Mouse (Mus musculus): Measurements from ENCODE around the gene Ogn. TPM values are rescaled to one million over a fixed set of nuclear protein-coding genes. Genes with fewer than 3 reads are reported as not detected.
A peak's percentile ranks its signal among the peaks of the same experiment; 100 is the strongest.

The Ogn gene
- polyA plus RNA-seq, 1 experiment from 2014 or later: 17.1 TPM

DNA sequence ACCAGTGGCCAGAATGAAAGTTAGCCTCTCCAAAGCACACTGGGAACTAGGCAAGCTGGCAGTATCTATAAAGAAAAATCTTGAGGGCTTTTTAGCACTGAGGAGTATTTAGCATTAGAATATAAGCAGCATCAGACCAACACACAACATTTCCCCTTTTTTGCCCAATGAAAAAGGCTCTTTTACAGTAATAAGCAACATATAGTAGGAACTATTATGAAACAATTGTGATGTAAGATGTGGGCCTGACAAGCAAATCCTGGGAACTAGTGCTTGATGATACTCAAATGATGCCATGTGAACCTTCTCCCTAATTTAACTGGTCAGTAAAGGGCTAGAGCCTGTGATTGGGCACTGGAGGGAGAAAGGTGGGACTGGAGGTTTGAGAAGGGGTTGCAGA lies 20.3 kb downstream of the Ogn start:
- no peak for DNase-seq (ENCODE audit: low spot score)
- ATAC-seq (replicated peaks; ENCODE audit: insufficient number of reproducible peaks, low FRiP score, low TSS enrichment, low read depth): no peak
- Histone ChIP-seq H3K27me3 (ENCODE audit: control insufficient read depth, insufficient read depth, low read length) (no peaks in the 10 kb centered on the region), H3K9ac (replicated peaks; ENCODE audit: low read length) (no peak overlapping the region), H3K4me1 (ENCODE audit: control insufficient read depth, insufficient read depth, low read length) (no peaks in the 10 kb centered on the region), H3K27ac (replicated peaks; ENCODE audit: low read depth, low read length) (no peak overlapping the region), H3K36me3 (replicated peaks; ENCODE audit: control insufficient read depth, insufficient read depth, low read depth, low read length) (no peaks in the 10 kb centered on the region), H3K4me3 (ENCODE audit: low read depth, low read length) (no peak overlapping the region), H3K9me3 (replicated peaks; ENCODE audit: control insufficient read depth, low read length) (no peaks in the 10 kb centered on the region), H3K4me2 (ENCODE audit: low read depth, low read length) (no peak overlapping the region)

- H3K9ac ChIP-seq (replicated peaks; ENCODE audit: low read length): no peak overlapping the region
- no peak overlapping the region for H3K27ac ChIP-seq (replicated peaks; ENCODE audit: low read depth, low read length)
- no peak overlapping the region for H3K4me2 ChIP-seq (ENCODE audit: low read depth, low read length)
- DNase-seq (ENCODE audit: low spot score) (no peak), ATAC-seq (replicated peaks; ENCODE audit: insufficient number of reproducible peaks, low FRiP score, low TSS enrichment, low read depth) (no peak)
- WGBS: 79% methylated on average over 2 of the region's 2 CpGs
- H3K9me3 ChIP-seq (replicated peaks; ENCODE audit: control insufficient read depth, low read length): no peaks in the 10 kb centered on the region
- no peak overlapping the region for H3K4me3 ChIP-seq (ENCODE audit: low read depth, low read length)
- H3K4me1 ChIP-seq (ENCODE audit: control insufficient read depth, insufficient read depth, low read length): no peaks in the 10 kb centered on the region
- H3K27me3 ChIP-seq (ENCODE audit: control insufficient read depth, insufficient read depth, low read length): no peaks in the 10 kb centered on the region
- H3K36me3 ChIP-seq (replicated peaks; ENCODE audit: control insufficient read depth, insufficient read depth, low read depth, low read length): no peaks in the 10 kb centered on the region
Measured at GRCm38 (mm10) chr13:49629076-49629475, 21.2 kb downstream of the Ogn start.

GRCm38 (mm10) chr13:49639965-49640364 lies 32.1 kb downstream of the Ogn start:
- Histone ChIP-seq H3K4me1 (ENCODE audit: control insufficient read depth, insufficient read depth, low read length) (no peaks in the 10 kb centered on the region), H3K9ac (replicated peaks; ENCODE audit: low read length) (no peak overlapping the region), H3K27me3 (ENCODE audit: control insufficient read depth, insufficient read depth, low read length) (no peaks in the 10 kb centered on the region), H3K4me3 (ENCODE audit: low read depth, low read length) (no peak overlapping the region), H3K9me3 (replicated peaks; ENCODE audit: control insufficient read depth, low read length) (no peaks in the 10 kb centered on the region), H3K27ac (replicated peaks; ENCODE audit: low read depth, low read length) (no peak overlapping the region), H3K4me2 (ENCODE audit: low read depth, low read length) (no peak overlapping the region), H3K36me3 (replicated peaks; ENCODE audit: control insufficient read depth, insufficient read depth, low read depth, low read length) (no peaks in the 10 kb centered on the region)
- WGBS: 100% methylated on average over 2 of the region's 2 CpGs
- DNase-seq (ENCODE audit: low spot score) (no peak), ATAC-seq (replicated peaks; ENCODE audit: insufficient number of reproducible peaks, low FRiP score, low TSS enrichment, low read depth) (no peak)

GRCm38 (mm10) chr13:49642650-49643049 lies 34.8 kb downstream of the Ogn start:
- Histone ChIP-seq H3K4me1 (ENCODE audit: control insufficient read depth, insufficient read depth, low read length) (no peaks in the 10 kb centered on the region), H3K36me3 (replicated peaks; ENCODE audit: control insufficient read depth, insufficient read depth, low read depth, low read length) (no peaks in the 10 kb centered on the region), H3K9me3 (replicated peaks; ENCODE audit: control insufficient read depth, low read length) (no peaks in the 10 kb centered on the region), H3K27me3 (ENCODE audit: control insufficient read depth, insufficient read depth, low read length) (no peaks in the 10 kb centered on the region), H3K9ac (replicated peaks; ENCODE audit: low read length) (no peak overlapping the region), H3K27ac (replicated peaks; ENCODE audit: low read depth, low read length) (no peak overlapping the region), H3K4me2 (ENCODE audit: low read depth, low read length) (no peak overlapping the region), H3K4me3 (ENCODE audit: low read depth, low read length) (no peak overlapping the region)
- 77% methylated on average over 6 of the region's 6 CpGs for WGBS
- ATAC-seq (replicated peaks; ENCODE audit: insufficient number of reproducible peaks, low FRiP score, low TSS enrichment, low read depth) (no peak), DNase-seq (ENCODE audit: low spot score) (no peak)

GRCm38 (mm10) chr13:49643669-49644362 lies 36.0 kb downstream of the Ogn start:
- no peak for DNase-seq (ENCODE audit: low spot score)
- ATAC-seq (replicated peaks; ENCODE audit: insufficient number of reproducible peaks, low FRiP score, low TSS enrichment, low read depth): no peak
- Histone ChIP-seq H3K4me2 (ENCODE audit: low read depth, low read length) (no peak overlapping the region), H3K4me3 (ENCODE audit: low read depth, low read length) (no peak overlapping the region), H3K4me1 (ENCODE audit: control insufficient read depth, insufficient read depth, low read length) (no peaks in the 10 kb centered on the region), H3K27me3 (ENCODE audit: control insufficient read depth, insufficient read depth, low read length) (no peaks in the 10 kb centered on the region), H3K36me3 (replicated peaks; ENCODE audit: control insufficient read depth, insufficient read depth, low read depth, low read length) (no peaks in the 10 kb centered on the region), H3K9me3 (replicated peaks; ENCODE audit: control insufficient read depth, low read length) (no peaks in the 10 kb centered on the region), H3K27ac (replicated peaks; ENCODE audit: low read depth, low read length) (no peak overlapping the region), H3K9ac (replicated peaks; ENCODE audit: low read length) (no peak overlapping the region)

- Histone ChIP-seq H3K27ac (replicated peaks; ENCODE audit: low read depth, low read length) (no peak overlapping the region), H3K9me3 (replicated peaks; ENCODE audit: control insufficient read depth, low read length) (no peaks in the 10 kb centered on the region), H3K9ac (replicated peaks; ENCODE audit: low read length) (no peak overlapping the region), H3K4me3 (ENCODE audit: low read depth, low read length) (no peak overlapping the region), H3K4me2 (ENCODE audit: low read depth, low read length) (no peak overlapping the region), H3K4me1 (ENCODE audit: control insufficient read depth, insufficient read depth, low read length) (no peaks in the 10 kb centered on the region), H3K27me3 (ENCODE audit: control insufficient read depth, insufficient read depth, low read length) (no peaks in the 10 kb centered on the region), H3K36me3 (replicated peaks; ENCODE audit: control insufficient read depth, insufficient read depth, low read depth, low read length) (no peaks in the 10 kb centered on the region)
- no peak for ATAC-seq (replicated peaks; ENCODE audit: insufficient number of reproducible peaks, low FRiP score, low TSS enrichment, low read depth)
- WGBS: 84% methylated on average over 2 of the region's 2 CpGs
- peak; percentile 64 for DNase-seq (ENCODE audit: low spot score)
Measured at GRCm38 (mm10) chr13:49644731-49645529, 37.1 kb downstream of the Ogn start.

GRCm38 (mm10) chr13:49646019-49646418 lies 38.2 kb downstream of the Ogn start:
- WGBS: 80% methylated on average over 1 of the region's 1 CpGs
- Histone ChIP-seq H3K9me3 (replicated peaks; ENCODE audit: control insufficient read depth, low read length) (no peaks in the 10 kb centered on the region), H3K9ac (replicated peaks; ENCODE audit: low read length) (no peak overlapping the region), H3K27me3 (ENCODE audit: control insufficient read depth, insufficient read depth, low read length) (no peaks in the 10 kb centered on the region), H3K4me2 (ENCODE audit: low read depth, low read length) (no peak overlapping the region), H3K27ac (replicated peaks; ENCODE audit: low read depth, low read length) (no peak overlapping the region), H3K4me3 (ENCODE audit: low read depth, low read length) (no peak overlapping the region), H3K36me3 (replicated peaks; ENCODE audit: control insufficient read depth, insufficient read depth, low read depth, low read length) (no peaks in the 10 kb centered on the region), H3K4me1 (ENCODE audit: control insufficient read depth, insufficient read depth, low read length) (no peaks in the 10 kb centered on the region)
- ATAC-seq (replicated peaks; ENCODE audit: insufficient number of reproducible peaks, low FRiP score, low TSS enrichment, low read depth) (no peak), DNase-seq (ENCODE audit: low spot score) (no peak)

- ATAC-seq (replicated peaks; ENCODE audit: insufficient number of reproducible peaks, low FRiP score, low TSS enrichment, low read depth) (no peak), DNase-seq (ENCODE audit: low spot score) (peak; percentile 9)
- Histone ChIP-seq H3K36me3 (replicated peaks; ENCODE audit: control insufficient read depth, insufficient read depth, low read depth, low read length) (no peaks in the 10 kb centered on the region), H3K27ac (replicated peaks; ENCODE audit: low read depth, low read length) (no peak overlapping the region), H3K4me2 (ENCODE audit: low read depth, low read length) (no peak overlapping the region), H3K27me3 (ENCODE audit: control insufficient read depth, insufficient read depth, low read length) (no peaks in the 10 kb centered on the region), H3K9ac (replicated peaks; ENCODE audit: low read length) (no peak overlapping the region), H3K4me3 (ENCODE audit: low read depth, low read length) (no peak overlapping the region), H3K9me3 (replicated peaks; ENCODE audit: control insufficient read depth, low read length) (no peaks in the 10 kb centered on the region), H3K4me1 (ENCODE audit: control insufficient read depth, insufficient read depth, low read length) (no peaks in the 10 kb centered on the region)
- WGBS: 54% methylated on average over 2 of the region's 2 CpGs
Measured at GRCm38 (mm10) chr13:49651136-49651535, 43.3 kb downstream of the Ogn start.
